Mouse (Mus musculus): ENCODE data around the gene Hoxd9.

DNA sequence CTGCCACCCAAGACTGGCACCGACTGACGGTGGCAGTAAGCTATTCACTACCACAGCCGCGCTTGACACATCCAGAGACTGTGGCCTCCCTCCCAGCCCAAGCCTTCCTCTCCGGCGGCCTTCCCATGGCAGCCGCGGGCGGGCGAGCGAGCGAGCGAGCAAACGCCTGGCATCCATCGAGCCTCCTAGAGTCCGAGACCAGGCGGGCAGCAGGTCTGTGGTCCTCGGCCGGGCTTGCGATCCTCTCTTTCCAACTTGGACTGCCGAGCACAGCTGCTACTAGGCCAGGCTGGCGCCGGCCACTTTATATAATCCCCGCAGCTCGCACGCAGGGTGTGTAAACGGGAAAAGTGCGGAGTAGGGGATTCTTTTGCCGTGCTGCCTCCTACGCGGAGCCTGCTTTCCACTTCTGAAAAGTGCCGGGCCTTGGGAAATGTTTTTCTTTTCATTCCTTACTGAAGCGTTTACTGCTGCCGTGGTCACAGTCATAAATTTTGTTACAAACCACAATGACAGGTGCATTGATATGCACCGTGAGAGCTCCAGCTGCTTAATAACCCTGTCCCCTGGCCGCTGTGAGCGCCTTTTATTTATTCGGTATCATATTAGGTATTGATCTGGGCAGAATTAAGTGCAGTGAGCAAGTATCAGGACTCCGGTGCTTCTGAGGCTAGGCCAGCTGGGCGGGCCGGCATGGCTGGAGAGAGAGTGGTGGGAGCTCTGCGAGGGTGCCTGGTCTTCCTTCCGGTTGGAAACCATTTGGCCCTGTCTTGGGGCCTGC is 43.0 kb downstream of the Hoxd9 start:
- TF ChIP-seq CTCF (IDR thresholded peaks at IDR 0.05; ENCODE audit: borderline replicate concordance, control insufficient read depth, extremely low read depth, insufficient read depth, low read length, poor library complexity) (no peak), POLR2A (IDR thresholded peaks at IDR 0.05; ENCODE audit: control insufficient read depth, extremely low read depth, insufficient read depth, low read length, poor library complexity) (no peak)

All from thymus, adult 2 months (tissue).